Mouse (Mus musculus) cerebellum, adult 11 months (tissue): ENCODE results near the gene Taf3.
A peak's percentile ranks its signal among the peaks of the same experiment; 100 is the strongest.

Source experiments
- DNase-seq: peaks from one replicate; pipeline ENCODE4 v3.0.0; 2022

The Taf3 gene

DNA sequence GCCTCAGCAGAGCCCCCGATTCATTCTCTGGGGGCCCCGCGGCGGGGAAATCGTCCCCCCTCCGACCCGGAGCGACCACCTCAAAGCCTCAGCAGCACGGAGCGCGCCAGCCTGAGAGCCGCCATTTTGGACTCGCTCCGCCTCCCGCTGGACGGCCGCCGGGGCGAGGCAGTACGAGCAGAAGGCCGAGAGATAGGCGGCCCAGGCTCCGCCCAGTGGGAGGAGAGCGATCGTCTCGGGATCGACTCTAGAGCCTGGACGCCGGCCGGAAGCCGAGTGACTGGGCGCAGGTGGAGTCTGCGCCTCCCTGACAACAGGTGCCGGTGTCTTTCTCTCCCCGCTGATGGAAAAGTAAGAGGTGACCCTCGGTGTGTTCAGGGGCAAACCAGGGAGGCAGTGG, at the start of gene Taf3:
TSS of gene Taf3 (minus strand) at position 136 of the 400 bp plus-strand sequence.
- DNase-seq = peak; percentile 92

DNA sequence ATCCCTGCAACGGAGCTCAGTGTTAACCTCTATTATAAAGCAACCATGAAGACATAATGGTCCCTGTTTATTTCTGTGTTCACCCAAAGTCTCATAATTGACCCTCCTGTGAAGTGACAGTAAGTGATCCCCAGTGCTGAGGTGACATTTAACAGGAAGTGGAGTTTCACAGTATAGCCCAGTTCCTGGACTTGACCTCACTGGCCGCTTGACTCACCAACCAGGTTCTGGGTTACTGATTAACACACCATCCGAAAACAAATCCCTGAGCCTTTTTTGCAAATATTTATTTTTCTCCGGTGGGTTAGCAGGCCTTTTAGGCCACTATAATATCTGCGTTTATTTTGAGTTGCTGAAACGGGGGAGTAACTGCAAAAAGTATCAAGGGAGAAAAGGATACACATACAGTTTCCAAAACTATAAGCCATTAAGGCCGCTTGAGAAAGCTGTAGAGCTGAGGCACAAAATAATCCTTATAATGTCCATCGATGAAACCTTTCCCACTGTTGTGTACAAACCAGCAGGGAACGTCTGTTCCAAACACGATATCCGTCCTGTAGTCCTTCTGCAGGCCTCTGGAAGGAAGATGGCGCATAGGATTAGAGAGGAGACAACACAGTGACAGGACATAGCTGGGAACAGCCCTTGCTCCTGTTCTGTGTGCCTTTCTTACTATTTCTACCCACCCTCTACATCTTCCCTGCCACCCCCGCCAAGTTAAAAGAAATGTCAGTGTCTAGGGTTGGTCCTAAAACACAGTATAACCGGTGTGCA, 46.1 kb upstream of the Taf3 start:
- DNase-seq = no peak

- DNase-seq = no peak
Measured at GRCm38 (mm10) chr2:10087256-10087850, 39.0 kb upstream of the Taf3 start.

DNA sequence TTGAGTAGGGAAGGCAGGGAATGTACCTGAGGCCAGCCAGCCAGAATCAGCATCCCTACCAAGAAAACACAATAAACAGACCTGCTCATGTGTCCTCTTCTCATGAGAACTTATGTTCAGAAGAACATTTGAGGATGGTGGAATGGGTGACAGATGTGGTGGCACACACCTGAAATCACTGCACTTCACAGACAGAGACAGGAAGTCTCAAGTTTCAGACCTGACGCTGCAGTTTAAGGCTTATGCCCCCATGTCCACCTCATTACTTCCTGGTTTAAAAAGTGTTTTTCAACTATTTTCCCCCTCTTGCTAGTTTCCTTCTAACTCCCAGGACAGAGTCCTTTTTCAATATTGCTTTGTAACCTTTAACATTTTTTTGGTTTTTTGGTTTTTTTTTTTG, 34.3 kb upstream of the Taf3 start:
- no peak for DNase-seq

DNA sequence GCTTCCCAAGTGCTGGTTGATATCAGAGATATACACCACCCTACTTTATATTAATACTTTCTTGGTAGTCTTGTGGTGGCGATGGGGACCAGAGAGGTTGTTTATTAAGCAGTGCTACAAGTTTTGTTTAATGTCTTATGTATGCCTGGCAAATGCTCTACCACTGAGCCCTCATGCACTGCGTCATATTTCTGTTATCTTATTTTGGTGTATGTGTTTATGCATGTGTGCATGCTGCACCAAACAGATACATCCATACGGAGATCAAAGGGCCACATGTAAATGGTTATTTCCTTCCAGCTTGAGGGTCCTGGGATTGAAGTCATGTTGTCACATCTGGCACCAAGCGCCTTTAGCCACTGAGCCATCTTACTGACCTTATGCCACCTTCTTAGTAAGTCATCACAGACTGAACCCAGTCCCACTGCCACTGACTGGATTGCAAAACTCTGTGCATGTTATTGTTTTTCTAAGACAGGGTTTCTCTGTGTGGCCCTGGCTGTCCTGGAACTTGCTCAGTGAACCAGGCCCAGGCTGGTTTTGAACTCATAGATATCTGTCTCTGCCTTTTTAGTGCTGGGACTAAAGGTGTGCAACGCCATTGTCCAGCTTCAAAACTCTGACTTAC, 33.2 kb upstream of the Taf3 start:
- DNase-seq = no peak

- peak; percentile 96 for DNase-seq
Measured at GRCm38 (mm10) chr2:10080310-10081010, 32.1 kb upstream of the Taf3 start, which contains the start of the genes Atp5c1 and Kin. Gene Atp5c1 (minus strand): TSS chr2:10080510. Gene Kin (plus strand): TSS chr2:10080593.

DNA sequence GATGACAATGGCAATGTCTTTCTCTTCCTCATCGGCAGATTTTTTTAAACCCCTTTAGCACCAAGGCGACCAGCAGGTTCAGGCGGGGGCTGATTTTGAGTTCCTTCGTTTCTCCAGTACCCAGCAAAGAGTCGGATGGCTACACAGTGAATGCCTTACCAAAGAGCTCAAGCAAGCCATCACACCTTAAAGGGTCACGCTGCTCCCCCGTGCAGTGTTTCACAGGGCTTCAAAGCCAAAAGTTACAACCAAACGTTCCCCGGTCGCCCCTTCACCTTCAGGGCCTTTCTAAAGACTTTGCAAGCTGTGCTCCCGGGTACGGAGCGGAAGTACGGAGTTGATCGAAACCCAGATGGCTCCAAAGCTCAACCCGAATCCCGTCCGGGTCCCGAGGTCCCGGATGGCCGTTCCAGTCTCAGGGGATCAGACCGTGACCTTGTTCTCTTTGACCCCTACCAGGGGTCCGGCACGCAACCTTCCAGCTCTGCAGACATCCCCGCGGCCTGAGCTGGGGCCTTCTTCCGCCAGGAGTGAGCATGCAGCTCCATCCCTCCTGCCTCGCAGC, 31.4 kb upstream of the Taf3 start:
- no peak for DNase-seq

- no peak for DNase-seq
Measured at GRCm38 (mm10) chr2:10076675-10077074, 28.3 kb upstream of the Taf3 start.

- no peak for DNase-seq
Measured at GRCm38 (mm10) chr2:10074470-10074869, 26.1 kb upstream of the Taf3 start.

DNA sequence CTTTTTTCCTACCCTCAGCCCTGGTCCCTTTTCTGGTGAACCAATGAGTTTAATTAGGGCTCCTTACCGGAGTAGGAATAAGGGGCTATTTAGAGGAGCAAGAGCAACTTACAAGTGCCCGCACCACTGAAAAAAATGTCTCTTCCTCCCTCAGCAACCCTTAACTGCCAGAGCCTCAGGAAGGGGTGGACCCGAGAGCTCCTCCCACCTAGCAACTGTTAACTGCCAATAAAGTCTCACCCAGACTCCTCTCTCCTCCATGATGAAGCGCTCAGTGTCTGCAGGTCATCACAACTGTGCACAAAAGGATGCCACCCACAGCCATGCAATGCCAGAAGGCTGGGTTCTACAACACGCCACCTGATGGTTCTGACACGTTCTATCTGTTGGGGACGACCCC, 23.4 kb upstream of the Taf3 start:
- DNase-seq = no peak

GRCm38 (mm10) chr2:10058836-10059235, 10.4 kb upstream of the Taf3 start:
- no peak for DNase-seq

GRCm38 (mm10) chr2:10051996-10052395, 3.6 kb upstream of the Taf3 start:
- no peak for DNase-seq

DNA sequence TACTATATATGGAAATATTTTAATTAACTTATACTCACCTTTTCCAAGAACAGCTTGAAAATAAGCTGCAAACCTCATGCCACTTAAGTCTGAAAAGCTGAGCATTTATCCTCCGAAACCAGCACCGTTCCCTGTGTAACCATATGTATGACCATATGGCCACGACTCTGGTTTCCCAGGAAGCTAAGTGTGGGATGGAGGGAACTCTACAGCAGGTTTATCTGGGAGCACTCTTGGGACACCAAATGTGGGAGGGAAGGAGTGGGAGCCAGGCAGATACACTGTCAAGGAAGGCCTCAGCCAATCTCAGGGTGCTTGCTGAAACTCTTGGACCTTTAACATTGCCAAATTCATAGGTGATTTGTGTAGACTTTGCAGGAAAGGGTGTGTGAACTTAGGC, 2.5 kb upstream of the Taf3 start:
- DNase-seq = no peak

DNA sequence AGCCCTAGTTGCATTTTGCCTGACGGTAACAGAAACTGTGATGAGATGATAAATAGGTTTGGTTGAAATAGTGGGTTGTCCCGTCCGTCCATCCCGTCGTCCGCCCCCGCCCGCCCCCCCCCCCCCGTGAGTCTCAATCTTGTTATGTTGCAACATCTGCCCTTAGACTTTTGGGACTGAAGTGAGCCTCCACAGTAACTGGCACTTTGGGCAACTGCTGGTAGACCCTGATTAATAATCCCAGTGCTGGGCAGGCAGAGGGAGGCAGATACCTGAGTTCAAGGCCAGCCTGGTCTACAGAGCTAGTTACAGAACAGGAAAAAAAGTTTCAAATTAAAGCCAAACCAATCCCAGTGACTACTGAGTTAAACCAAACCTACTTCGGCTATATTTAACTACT, 1.1 kb upstream of the Taf3 start:
- DNase-seq = no peak

DNA sequence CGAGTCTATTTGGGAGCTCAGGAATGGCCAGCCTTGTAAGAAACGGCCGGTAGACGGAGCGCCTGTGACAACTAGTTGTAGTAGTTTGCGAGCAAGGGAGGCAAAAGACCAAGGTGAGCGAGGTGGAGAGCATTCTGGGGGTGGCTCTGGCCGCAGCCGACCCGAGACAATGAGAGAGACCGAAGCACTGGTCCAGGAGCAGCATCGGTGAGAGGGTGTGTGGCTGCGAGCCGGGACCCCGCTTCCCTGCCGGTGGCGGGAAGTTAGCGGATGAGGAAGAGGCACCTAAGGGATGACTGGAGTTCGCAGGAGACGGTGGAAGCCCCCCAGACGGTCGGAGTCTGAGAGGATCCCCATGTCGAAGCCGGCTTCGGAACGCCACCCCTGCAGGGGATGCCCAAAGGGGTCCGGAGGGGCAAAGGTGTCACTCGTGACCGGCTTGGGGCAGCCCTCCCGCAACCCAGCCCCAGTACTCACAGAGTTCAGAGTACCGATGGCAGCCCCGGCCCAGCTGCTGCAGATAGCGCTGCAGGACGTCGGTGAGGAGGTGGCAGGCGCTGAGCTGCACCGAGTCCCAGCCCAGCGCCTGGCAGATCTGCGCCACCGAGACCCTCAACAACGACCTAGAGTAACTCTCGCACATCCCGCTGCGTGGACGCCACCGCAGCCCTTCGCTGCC, 499 bp downstream of the Taf3 start:
- DNase-seq = peak; percentile 39

GRCm38 (mm10) chr2:10034976-10035375, 13.4 kb downstream of the Taf3 start:
- no peak for DNase-seq

DNA sequence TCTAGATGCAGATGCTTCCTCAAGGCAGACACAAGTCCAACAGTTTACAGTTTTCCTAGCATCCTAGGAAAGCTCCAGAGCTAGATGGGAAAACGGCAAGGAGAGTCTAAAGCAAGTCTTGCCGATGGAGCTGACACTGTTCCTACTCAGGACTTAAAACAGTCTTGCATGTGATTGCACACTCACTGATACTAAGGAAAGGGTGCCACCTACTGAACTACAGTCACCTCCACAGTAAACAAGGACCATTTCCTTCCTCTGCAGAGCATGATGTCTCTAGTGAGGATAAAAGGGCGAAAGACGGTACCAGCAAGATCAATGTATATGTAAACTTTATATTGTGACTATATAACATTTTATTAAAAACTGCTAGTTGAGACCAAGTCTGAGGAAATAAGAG, 14.7 kb downstream of the Taf3 start:
- no peak for DNase-seq

DNA sequence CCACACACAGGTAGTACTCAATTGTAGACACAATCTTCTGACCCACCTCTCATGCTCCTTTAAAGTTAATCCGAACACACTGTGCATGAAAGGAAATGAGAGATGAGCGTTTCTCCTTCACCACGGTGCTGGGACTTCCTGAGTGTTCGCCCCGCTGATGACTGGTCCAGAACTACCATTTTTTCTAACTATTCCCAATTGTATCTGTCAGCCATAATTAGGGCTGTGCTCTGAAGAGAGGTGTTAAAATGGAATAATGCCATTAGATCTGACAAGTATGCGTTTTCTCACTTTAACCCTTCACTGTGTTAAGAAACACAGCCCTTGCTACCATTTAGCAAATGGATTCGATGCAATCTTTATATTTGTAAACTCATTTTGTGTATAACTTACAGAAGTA, 18.6 kb downstream of the Taf3 start:
- no peak for DNase-seq

DNA sequence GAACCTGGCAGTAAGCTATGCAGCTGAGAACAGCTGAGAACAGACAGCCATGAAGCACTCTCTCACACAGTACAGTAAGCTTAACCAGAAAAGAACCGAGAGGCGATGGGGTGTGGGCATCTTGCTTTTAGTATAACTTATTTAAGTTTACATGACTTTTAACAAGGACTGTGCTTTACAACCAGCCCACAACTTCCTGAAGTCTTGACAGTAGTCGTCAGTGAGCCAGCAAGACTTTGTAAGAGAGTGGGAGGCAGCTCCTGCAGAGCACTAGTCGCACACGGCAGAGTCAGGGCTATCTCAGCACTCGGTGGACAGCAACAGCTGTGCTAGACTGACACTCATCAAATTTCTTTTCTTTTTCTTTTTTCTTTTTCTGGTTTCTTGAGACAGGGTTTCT, 24.1 kb downstream of the Taf3 start:
- no peak for DNase-seq

DNA sequence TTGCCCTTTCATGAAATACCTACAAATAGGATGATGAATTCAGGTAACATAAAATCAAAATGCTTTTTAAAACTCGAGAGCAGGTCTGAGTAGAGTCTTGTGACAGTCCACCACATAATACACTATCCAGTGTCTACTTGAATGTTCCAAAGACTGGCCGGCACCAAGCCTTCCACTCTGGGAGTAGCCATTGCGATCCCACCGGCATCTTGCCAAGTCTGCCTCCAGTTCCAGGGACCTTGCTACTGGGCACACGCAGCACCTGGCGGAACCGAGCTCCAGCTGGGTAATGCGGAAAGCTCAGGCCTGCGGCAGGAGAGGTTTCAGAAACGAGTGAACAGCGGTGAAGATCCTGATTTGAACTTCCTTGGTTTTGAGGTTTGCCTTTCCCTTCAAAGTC, 27.1 kb downstream of the Taf3 start:
- DNase-seq = peak; percentile 35

GRCm38 (mm10) chr2:10014951-10015635, 33.3 kb downstream of the Taf3 start:
- no peak for DNase-seq
